Mouse (Mus musculus): Measurements from ENCODE around the gene Pogk. TPM values are rescaled to one million over a fixed set of nuclear protein-coding genes. Genes with fewer than 3 reads are reported as not detected.

The Pogk gene
- polyA plus RNA-seq, 1 experiment, result 2.0 TPM

GRCm38 (mm10) chr1:166411541-166411940 lies 1.9 kb upstream of the Pogk start:
- Histone ChIP-seq H3K27me3 (ENCODE audit: control insufficient read depth, insufficient read depth, low read length, poor library complexity, severe bottlenecking) (peaks cover 13% of the 10 kb centered on the region), H3K36me3 (ENCODE audit: control insufficient read depth, insufficient read depth, low read length, poor library complexity, severe bottlenecking) (no peaks in the 10 kb centered on the region), H3K27ac (ENCODE audit: insufficient read depth, low read length) (no peak overlapping the region), H3K4me3 (ENCODE audit: low read depth, low read length) (no peak overlapping the region), H3K4me1 (ENCODE audit: control insufficient read depth, insufficient read depth, low read length) (no peaks in the 10 kb centered on the region), H3K9me3 (replicated peaks; ENCODE audit: control insufficient read depth, insufficient read depth, low read length, poor library complexity, severe bottlenecking) (peaks cover 24% of the 10 kb centered on the region), H3K9ac (ENCODE audit: low read depth, poor library complexity, severe bottlenecking) (no peak overlapping the region)
- no peak for TF ChIP-seq EP300 (IDR thresholded peaks at IDR 0.05; ENCODE audit: insufficient read depth, low read depth, low read length)
- TF ChIP-seq CTCF (IDR thresholded peaks at IDR 0.05; ENCODE audit: low read depth, low read length), result no peak
- no peak for TF ChIP-seq POLR2A (IDR thresholded peaks at IDR 0.05; ENCODE audit: insufficient read depth, low read length)

- Histone ChIP-seq H3K4me1 (ENCODE audit: control insufficient read depth, insufficient read depth, low read length) (no peaks in the 10 kb centered on the region), H3K4me3 (ENCODE audit: low read depth, low read length) (peak overlapping the region; percentile 18), H3K27me3 (ENCODE audit: control insufficient read depth, insufficient read depth, low read length, poor library complexity, severe bottlenecking) (peaks cover 13% of the 10 kb centered on the region), H3K9me3 (replicated peaks; ENCODE audit: control insufficient read depth, insufficient read depth, low read length, poor library complexity, severe bottlenecking) (peaks cover 24% of the 10 kb centered on the region), H3K9ac (ENCODE audit: low read depth, poor library complexity, severe bottlenecking) (peak overlapping the region; percentile 41), H3K36me3 (ENCODE audit: control insufficient read depth, insufficient read depth, low read length, poor library complexity, severe bottlenecking) (no peaks in the 10 kb centered on the region), H3K27ac (ENCODE audit: insufficient read depth, low read length) (no peak overlapping the region)
- TF ChIP-seq POLR2A (IDR thresholded peaks at IDR 0.05; ENCODE audit: insufficient read depth, low read length), result no peak
- TF ChIP-seq CTCF (IDR thresholded peaks at IDR 0.05; ENCODE audit: low read depth, low read length), result no peak
- TF ChIP-seq EP300 (IDR thresholded peaks at IDR 0.05; ENCODE audit: insufficient read depth, low read depth, low read length), result no peak
Observed at GRCm38 (mm10) chr1:166409177-166409700, 424 bp downstream of the Pogk start.

GRCm38 (mm10) chr1:166403846-166404245 lies 5.8 kb downstream of the Pogk start:
- TF ChIP-seq EP300 (IDR thresholded peaks at IDR 0.05; ENCODE audit: insufficient read depth, low read depth, low read length) (no peak), CTCF (IDR thresholded peaks at IDR 0.05; ENCODE audit: low read depth, low read length) (no peak), POLR2A (IDR thresholded peaks at IDR 0.05; ENCODE audit: insufficient read depth, low read length) (no peak)
- Histone ChIP-seq H3K4me3 (ENCODE audit: low read depth, low read length) (no peak overlapping the region), H3K9me3 (replicated peaks; ENCODE audit: control insufficient read depth, insufficient read depth, low read length, poor library complexity, severe bottlenecking) (no peaks in the 10 kb centered on the region), H3K4me1 (ENCODE audit: control insufficient read depth, insufficient read depth, low read length) (no peaks in the 10 kb centered on the region), H3K9ac (ENCODE audit: low read depth, poor library complexity, severe bottlenecking) (no peak overlapping the region), H3K27ac (ENCODE audit: insufficient read depth, low read length) (no peak overlapping the region), H3K36me3 (ENCODE audit: control insufficient read depth, insufficient read depth, low read length, poor library complexity, severe bottlenecking) (no peaks in the 10 kb centered on the region), H3K27me3 (ENCODE audit: control insufficient read depth, insufficient read depth, low read length, poor library complexity, severe bottlenecking) (no peaks in the 10 kb centered on the region; the same call in none of the 2 replicates)

- Histone ChIP-seq H3K4me3 (ENCODE audit: low read depth, low read length) (no peak overlapping the region), H3K9ac (ENCODE audit: low read depth, poor library complexity, severe bottlenecking) (no peak overlapping the region), H3K27ac (ENCODE audit: insufficient read depth, low read length) (no peak overlapping the region), H3K4me1 (ENCODE audit: control insufficient read depth, insufficient read depth, low read length) (no peaks in the 10 kb centered on the region), H3K9me3 (replicated peaks; ENCODE audit: control insufficient read depth, insufficient read depth, low read length, poor library complexity, severe bottlenecking) (no peaks in the 10 kb centered on the region), H3K27me3 (ENCODE audit: control insufficient read depth, insufficient read depth, low read length, poor library complexity, severe bottlenecking) (no peaks in the 10 kb centered on the region; the same call in 1 of the 2 replicates), H3K36me3 (ENCODE audit: control insufficient read depth, insufficient read depth, low read length, poor library complexity, severe bottlenecking) (no peaks in the 10 kb centered on the region)
- no peak for TF ChIP-seq POLR2A (IDR thresholded peaks at IDR 0.05; ENCODE audit: insufficient read depth, low read length)
- no peak for TF ChIP-seq EP300 (IDR thresholded peaks at IDR 0.05; ENCODE audit: insufficient read depth, low read depth, low read length)
- TF ChIP-seq CTCF (IDR thresholded peaks at IDR 0.05; ENCODE audit: low read depth, low read length), result no peak
Observed at GRCm38 (mm10) chr1:166402003-166402402, 7.7 kb downstream of the Pogk start.

- no peaks in the 10 kb centered on the region for H3K4me1 ChIP-seq (ENCODE audit: control insufficient read depth, insufficient read depth, low read length)
- no peak overlapping the region for H3K9ac ChIP-seq (ENCODE audit: low read depth, poor library complexity, severe bottlenecking)
- H3K9me3 ChIP-seq (replicated peaks; ENCODE audit: control insufficient read depth, insufficient read depth, low read length, poor library complexity, severe bottlenecking), result no peaks in the 10 kb centered on the region
- H3K27ac ChIP-seq (ENCODE audit: insufficient read depth, low read length), result no peak overlapping the region
- no peak overlapping the region for H3K4me3 ChIP-seq (ENCODE audit: low read depth, low read length)
- no peak for TF ChIP-seq EP300 (IDR thresholded peaks at IDR 0.05; ENCODE audit: insufficient read depth, low read depth, low read length)
- no peak for TF ChIP-seq CTCF (IDR thresholded peaks at IDR 0.05; ENCODE audit: low read depth, low read length)
- H3K36me3 ChIP-seq (ENCODE audit: control insufficient read depth, insufficient read depth, low read length, poor library complexity, severe bottlenecking), result no peaks in the 10 kb centered on the region
- no peaks in the 10 kb centered on the region; the same call in 1 of the 2 replicates for H3K27me3 ChIP-seq (ENCODE audit: control insufficient read depth, insufficient read depth, low read length, poor library complexity, severe bottlenecking)
Observed at GRCm38 (mm10) chr1:166401455-166401854, 8.2 kb downstream of the Pogk start.

- Histone ChIP-seq H3K9ac (ENCODE audit: low read depth, poor library complexity, severe bottlenecking) (no peak overlapping the region), H3K27ac (ENCODE audit: insufficient read depth, low read length) (no peak overlapping the region), H3K27me3 (ENCODE audit: control insufficient read depth, insufficient read depth, low read length, poor library complexity, severe bottlenecking) (no peaks in the 10 kb centered on the region), H3K36me3 (ENCODE audit: control insufficient read depth, insufficient read depth, low read length, poor library complexity, severe bottlenecking) (no peaks in the 10 kb centered on the region), H3K4me1 (ENCODE audit: control insufficient read depth, insufficient read depth, low read length) (no peaks in the 10 kb centered on the region), H3K4me3 (ENCODE audit: low read depth, low read length) (no peak overlapping the region), H3K9me3 (replicated peaks; ENCODE audit: control insufficient read depth, insufficient read depth, low read length, poor library complexity, severe bottlenecking) (no peaks in the 10 kb centered on the region)
- TF ChIP-seq CTCF (IDR thresholded peaks at IDR 0.05; ENCODE audit: low read depth, low read length) (no peak), EP300 (IDR thresholded peaks at IDR 0.05; ENCODE audit: insufficient read depth, low read depth, low read length) (no peak), POLR2A (IDR thresholded peaks at IDR 0.05; ENCODE audit: insufficient read depth, low read length) (no peak)
Observed at GRCm38 (mm10) chr1:166396381-166396780, 13.3 kb downstream of the Pogk start.
